Mouse (Mus musculus): Measurements from ENCODE around the gene Olfr1123.
"Not testable (repeated sequence)": the region's sequence is repeated elsewhere in the genome, so short reads cannot be mapped to it uniquely, and the experiment has no call there.

Gene Olfr1123

DNA sequence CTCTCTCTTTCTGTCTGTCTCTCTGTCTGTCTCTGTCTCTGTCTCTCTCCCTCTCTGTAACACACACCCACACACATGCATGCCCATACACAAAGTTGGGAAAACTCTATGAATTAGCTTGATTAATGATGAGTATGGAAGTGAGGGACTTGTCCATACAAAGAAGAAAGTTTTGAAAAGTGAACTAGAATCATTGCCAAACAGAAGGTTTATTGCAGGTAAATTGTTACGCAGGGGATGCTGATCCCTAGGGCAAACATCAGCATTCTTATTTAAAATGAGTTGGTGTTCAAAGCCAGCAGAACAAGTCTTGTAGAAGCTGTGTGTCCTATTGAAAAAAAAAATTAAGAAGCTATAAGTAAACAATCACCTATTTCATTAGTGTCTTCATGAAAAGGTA lies at the start of gene Olfr1123:
Olfr1123 (plus strand) TSS at position 301 of the 400 bp plus-strand sequence.
- DNase-seq (ENCODE audit: low spot score in 2 of 2), result no peak

GRCm38 (mm10) chr2:87369595-87369994 lies 46.8 kb upstream of the Olfr1123 start, which contains the start of gene Olfr1121:
TSS of gene Olfr1121 (plus strand) at chr2:87369895.
- DNase-seq (ENCODE audit: low spot score in 2 of 2), result no peak

- no peak for DNase-seq (ENCODE audit: low spot score in 2 of 2)
These were observed 44.7 kb upstream of the Olfr1123 start for GRCm38 (mm10) chr2:87371726-87372125.

- no peak for DNase-seq (ENCODE audit: low spot score in 2 of 2)
These were observed 32.5 kb upstream of the Olfr1123 start for GRCm38 (mm10) chr2:87383935-87384334.

DNA sequence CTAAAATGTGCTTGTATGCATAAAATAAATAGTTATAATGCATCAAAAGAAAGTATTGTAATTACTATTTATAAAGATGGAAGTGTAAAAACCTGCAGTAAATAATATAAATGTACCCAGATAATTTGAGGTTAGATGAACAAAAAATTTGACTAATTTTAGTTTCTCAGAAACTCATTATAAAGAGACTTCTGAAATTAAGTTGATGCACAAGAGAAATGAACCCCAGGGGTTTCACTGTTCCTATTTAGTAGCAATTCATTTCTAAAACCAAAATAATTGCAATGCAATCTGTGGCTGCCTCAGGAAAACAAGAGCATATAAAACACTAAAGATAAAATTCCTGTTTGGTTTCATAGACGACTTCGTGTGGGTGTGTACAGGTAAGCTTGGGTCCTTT lies 30.9 kb upstream of the Olfr1123 start, which contains the start of gene Olfr1122:
Olfr1122 (plus strand) TSS at position 301 of the 400 bp plus-strand sequence.
- no peak for DNase-seq (ENCODE audit: low spot score in 2 of 2)

DNA sequence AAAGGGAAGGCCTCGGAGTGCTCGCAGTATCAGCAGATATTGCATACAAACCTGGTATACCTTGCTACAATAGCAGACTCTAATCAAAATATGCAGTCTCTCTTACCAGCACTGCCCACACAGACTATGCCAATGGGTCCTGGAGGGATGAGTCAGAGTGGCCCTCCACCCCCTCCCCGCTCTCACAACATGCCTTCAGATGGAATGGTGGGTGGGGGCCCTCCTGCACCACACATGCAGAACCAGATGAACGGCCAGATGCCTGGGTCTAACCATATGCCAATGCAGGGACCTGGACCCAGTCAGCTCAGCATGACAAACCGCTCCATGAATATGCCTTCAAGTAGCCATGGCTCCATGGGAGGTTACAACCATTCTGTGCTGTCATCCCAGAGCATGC lies 22.8 kb upstream of the Olfr1123 start:
- DNase-seq (ENCODE audit: low spot score in 2 of 2), result not testable (repeated sequence)

- DNase-seq (ENCODE audit: low spot score in 2 of 2), result peak in 1 of 2 experiments; percentile 19
These were observed 21.7 kb upstream of the Olfr1123 start for GRCm38 (mm10) chr2:87394686-87395085.

- no peak for DNase-seq (ENCODE audit: low spot score in 2 of 2)
These were observed 13.5 kb downstream of the Olfr1123 start, which contains the start of gene Olfr1124 for GRCm38 (mm10) chr2:87429975-87430374. TSS of gene Olfr1124 (plus strand) at chr2:87430275.

- DNase-seq (ENCODE audit: low spot score in 2 of 2), result no peak
These were observed 21.3 kb downstream of the Olfr1123 start for GRCm38 (mm10) chr2:87437731-87438130.

DNA sequence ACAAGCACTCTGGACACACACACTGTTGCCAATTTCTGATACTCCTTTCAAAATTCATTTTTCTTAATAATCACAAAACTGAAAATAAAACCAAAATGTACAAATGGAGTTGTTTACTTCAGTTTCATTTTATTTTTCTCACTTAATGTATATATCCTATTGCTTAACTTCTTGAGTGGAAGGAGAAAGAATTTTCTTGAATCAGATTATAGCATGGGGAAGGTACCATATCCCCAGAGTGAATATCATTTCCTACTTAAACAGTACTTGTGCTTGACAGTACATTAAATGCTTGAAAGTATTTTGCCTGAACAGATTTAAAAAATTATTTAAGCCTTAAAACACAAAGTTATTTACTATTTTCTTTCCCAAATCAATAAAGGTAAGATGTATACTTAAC lies 37.2 kb downstream of the Olfr1123 start, which contains the start of gene Olfr1126:
Olfr1126 (plus strand) TSS at position 301 of the 400 bp plus-strand sequence.
- DNase-seq (ENCODE audit: low spot score in 2 of 2), result no peak

DNA sequence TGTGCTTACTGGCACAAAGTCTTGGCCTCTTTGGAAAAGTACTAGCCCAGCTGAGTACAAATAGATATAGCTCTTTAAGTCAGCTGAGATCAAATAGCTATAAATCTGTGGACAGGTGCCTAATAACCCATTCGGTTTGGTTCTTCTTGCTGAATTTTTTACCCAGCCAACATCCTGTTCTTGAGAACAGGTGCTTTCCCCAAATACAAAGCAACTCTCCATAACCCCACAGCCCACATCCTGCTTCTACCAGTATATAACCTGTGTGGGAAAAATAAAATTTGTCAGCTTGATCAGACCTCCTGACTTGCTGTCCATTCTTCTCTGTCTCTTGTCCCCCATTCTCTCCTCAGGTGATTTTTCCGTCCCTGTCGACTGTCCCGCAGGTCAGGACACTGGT lies 45.3 kb downstream of the Olfr1123 start:
- DNase-seq (ENCODE audit: low spot score in 2 of 2), result no peak

Data from right cerebral cortex, postnatal 10 days (tissue).